Mouse (Mus musculus) layer of hippocampus, adult 2 months (tissue): ENCODE measurements around the gene Med25. TPM values are rescaled to one million over a fixed set of nuclear protein-coding genes. Genes with fewer than 3 reads are reported as not detected.

ENCODE experiments used
- DNase-seq, 2 experiments: peaks; one replicate each; pipeline ENCODE4 v3.0.0; 2022; ENCODE audit warnings: low spot score in 2 of 2
- H3K27ac ChIP-seq: fragments of 200-600 bp; 2 replicates; pipeline ENCODE4 v1.8.1; 2022
- H3K4me3 ChIP-seq: fragments of 200-600 bp; 2 replicates; pipeline ENCODE4 v1.8.1; 2022; ENCODE audit warnings: mild to moderate bottlenecking
- CTCF ChIP-seq: fragments of 200-600 bp; conservative IDR thresholded peaks from 2 replicates; pipeline ENCODE4 v1.8.1; 2022; ENCODE audit warnings: antibody characterized with exemption, mild to moderate bottlenecking, moderate library complexity
- total RNA-seq, 2 experiments: library from RNA; stranded (reverse); gene quantifications; 2 replicates each; pipeline ENCODE4 v1.2.3; 2021

Gene Med25
- total RNA-seq, 2 experiments from 2014 or later = 103 to 107 TPM

DNA sequence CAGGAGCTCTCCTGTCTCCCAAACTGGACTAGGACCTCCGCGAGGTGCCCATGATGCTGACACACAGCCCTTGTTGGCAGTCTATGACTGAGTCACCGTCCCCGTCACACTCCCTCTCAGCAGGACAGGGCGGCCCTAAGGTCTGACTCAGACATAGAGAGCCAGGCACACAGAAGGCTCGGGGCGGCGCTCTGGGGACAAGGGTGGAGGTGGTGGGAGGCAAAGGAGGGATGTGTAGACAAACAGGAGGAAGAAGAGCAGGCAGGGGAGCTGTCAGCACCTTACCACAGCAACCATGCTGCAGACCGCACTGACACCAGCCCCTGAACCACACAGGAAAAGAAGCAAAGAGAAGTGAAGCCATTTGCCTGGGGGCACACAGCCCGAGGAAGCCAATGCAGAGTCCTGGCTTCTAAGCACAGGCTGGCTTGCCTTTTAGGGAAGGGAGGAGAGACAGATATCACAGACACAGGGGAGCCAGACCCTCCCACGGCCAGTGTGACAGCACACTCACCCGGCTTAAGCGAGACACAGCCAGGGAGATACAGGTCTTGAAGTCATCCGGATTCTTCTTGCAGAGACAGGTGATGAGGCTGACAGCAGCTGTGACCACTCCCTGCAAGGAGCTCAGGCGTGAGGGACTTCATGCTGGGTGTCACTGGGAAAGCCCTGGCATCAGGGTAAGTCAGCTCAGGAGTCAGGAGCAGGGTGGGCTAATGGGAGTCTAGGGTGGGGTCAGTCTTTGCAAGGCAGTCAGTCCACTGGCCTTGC lies 16.4 kb upstream of the Med25 start:
- DNase-seq = peak in 1 of 2 experiments; percentile 30
- Histone ChIP-seq H3K27ac (peak overlapping the region; percentile 56), H3K4me3 (no peak overlapping the region)
- TF ChIP-seq CTCF = no peak

DNA sequence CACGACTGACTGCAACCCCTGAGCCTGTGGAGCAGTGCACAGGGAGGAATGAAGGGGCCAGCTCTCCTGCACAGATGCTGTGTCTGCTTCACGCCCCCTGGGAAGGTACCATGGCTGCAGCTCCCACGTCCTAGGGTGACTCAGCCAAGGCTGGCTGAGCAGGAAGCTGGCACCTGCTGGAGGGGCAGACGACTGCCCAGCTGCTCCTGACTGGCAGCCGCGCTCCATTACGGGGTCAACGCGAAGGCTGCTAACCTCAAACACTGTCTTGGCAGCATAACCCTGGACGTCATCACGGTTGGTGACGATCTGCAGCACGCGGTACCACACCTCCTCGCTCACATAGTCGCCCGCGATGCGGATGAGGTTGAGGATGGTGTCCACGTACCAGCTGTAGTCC lies 12.9 kb upstream of the Med25 start:
- DNase-seq = no peak
- no peak overlapping the region for H3K4me3 ChIP-seq
- peak overlapping the region; percentile 65 for H3K27ac ChIP-seq
- no peak for TF ChIP-seq CTCF

DNA sequence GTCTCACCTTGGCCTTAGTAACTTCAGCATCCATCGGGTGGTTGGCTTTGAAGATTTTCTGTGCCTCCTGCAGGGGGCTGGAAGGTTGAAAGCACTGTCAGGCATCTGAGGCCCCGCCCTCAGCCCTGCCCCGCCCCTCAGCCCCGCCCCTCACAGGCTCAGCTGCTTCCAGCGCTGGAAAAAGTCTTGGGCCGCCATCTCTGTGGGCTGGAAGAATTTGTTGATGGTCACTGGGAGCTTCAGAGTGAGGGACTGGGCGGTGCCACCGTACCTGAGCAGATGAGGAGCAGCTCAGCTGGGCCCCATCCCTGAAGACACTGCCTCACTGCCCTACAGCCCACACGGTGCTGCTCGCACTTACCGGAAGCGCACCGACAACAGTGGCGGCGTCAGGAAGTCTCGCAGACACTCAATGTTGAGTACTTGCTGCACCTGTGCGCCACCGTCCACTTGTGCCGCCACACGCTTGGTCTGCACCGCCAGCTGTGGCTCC lies 8.8 kb upstream of the Med25 start:
- peak in 1 of 2 experiments; percentile 18 for DNase-seq
- Histone ChIP-seq H3K4me3 (no peak overlapping the region), H3K27ac (peak overlapping the region; percentile 63; the same call in 1 of the 2 replicates)
- TF ChIP-seq CTCF = peak; percentile 62

DNA sequence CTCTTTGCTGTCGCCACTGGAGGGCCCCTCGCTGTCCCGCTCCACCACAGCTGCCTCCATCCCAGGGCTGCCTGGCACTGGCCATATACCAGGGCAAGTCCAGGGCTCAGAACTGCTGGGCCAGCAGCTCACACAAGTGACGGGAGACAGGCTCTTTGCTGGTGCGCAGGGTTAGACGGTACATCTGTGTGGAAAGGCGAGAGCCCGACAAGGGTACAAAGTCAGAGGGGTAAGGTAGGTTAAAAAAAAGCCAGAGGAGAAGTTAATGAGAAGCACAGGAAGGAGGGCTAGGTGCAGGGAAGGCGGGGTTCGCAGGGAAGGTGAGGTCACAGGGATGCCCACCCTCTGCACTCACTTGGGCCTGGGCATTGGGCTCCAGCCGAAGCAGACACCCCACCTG lies 8.1 kb upstream of the Med25 start:
- DNase-seq = no peak
- TF ChIP-seq CTCF = no peak
- no peak overlapping the region; the same call in 1 of the 2 replicates for H3K4me3 ChIP-seq
- H3K27ac ChIP-seq = peak overlapping the region; percentile 63

DNA sequence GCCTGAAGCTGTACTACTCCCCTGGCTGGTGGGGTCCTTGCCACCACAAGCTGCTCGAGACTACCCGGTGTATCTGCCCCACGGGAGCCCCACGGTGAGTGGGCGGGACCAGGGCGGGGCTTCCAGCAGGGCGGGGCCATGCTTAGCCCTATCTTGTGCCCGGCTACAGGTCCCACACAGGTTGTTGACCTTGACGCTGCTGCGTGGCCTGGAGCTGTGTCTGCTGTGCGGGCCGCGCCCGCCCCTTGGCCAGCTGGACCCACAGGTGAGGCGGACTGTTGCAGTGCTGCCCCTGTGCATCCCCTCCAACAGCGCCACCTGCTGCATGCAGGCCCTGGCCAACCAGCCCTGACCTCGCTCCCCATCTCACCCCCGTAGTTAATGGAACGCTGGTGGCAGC lies 6.1 kb upstream of the Med25 start:
- no peak for DNase-seq
- TF ChIP-seq CTCF = peak; percentile 58
- peak overlapping the region; percentile 63; the same call in 1 of the 2 replicates for H3K27ac ChIP-seq
- H3K4me3 ChIP-seq = no peak overlapping the region

DNA sequence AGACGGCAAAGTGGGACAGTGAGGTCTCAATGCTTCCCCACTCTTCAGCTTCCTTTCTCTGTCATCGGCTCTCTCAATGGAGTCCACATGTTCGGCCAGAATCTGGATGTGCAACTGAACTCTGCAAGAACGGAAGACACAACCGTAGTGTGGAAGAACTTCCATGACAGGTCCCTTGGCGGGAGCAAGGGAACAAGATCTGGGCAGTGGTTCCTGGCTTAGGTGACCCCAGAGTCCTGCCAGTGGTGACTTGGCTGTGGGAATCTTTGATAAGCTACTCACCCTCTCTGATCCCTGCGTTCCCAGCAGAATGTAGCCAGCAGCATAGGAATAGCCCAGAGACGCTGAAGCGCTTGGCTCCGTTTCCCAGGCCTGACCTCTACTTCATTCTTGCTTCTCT lies 4.0 kb upstream of the Med25 start:
- no peak for DNase-seq

DNA sequence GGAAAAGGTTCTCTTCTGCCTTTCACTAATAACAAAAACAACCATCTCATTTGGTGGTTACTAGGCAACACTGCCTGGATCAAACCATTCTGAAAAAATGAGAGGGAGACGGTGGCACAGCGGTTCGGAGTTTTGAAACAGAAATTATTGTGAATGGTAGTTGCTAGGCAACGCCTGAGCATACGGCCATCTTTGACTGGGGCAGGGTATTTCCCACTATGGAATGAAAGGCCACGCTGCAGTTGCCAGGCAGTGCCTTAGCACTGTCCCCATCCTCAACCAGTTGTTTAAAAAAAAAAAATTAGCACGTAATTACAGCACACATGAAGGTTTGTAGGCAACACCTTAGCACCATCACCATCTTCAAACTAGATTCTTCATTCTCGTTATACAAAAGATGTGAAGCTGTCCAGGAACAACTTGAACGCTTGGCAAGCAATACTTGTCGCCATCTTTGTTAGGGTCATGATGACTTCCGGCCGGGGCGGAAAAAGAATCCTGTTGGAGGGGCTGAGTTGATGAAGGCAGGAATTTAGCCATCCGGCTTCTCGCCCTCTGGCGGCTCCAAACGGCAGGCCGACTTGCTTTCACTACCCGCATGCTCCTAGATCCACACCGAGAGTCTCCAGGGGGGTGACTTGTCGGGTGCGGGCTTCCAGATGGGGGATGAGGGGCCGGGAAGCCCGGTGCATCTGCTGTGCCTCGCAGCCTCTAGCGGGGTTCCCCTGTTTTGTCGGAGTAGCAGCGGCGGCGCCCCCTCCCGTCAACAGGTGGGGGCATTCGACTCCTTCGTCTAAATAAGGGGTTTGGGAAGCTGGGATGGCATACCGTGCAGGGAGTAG lies 3.3 kb upstream of the Med25 start, which contains the start of gene Fuz:
Gene Fuz, plus strand, starts transcription at position 487 of the 842 bp plus-strand sequence.
- H3K27ac ChIP-seq = peak within 1 kb of the TSS; percentile 99
- peak within 1 kb of the TSS; percentile 84 for H3K4me3 ChIP-seq
- peak; percentile 92 to 95 for DNase-seq
- peak; percentile 84 for TF ChIP-seq CTCF

More for the DNA sequence above, 4.0 kb upstream of the Med25 start:
- Histone ChIP-seq H3K4me3 (peak overlapping the region; percentile 84), H3K27ac (peak overlapping the region; percentile 99)
- no peak for TF ChIP-seq CTCF

DNA sequence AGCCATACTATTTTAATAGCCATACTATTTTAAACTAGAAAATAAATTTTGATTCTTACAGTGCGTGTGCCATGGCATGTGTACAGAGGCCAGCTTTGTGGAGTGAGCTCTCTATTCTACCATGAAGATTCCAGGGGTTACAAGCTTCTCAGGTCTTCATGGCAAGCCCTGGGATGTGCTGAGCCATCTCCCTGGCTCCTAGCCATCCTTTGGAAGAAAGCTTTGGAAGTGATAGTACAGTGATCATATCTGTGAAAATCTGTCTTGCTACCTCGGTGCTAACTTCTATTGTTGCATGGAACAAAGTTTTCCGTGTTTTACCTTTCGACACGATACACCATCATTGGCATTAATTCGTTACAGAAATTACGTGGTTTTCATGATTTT lies 2.7 kb upstream of the Med25 start:
- no peak for TF ChIP-seq CTCF
- Histone ChIP-seq H3K4me3 (peak overlapping the region; percentile 84), H3K27ac (peak overlapping the region; percentile 99)
- no peak for DNase-seq

DNA sequence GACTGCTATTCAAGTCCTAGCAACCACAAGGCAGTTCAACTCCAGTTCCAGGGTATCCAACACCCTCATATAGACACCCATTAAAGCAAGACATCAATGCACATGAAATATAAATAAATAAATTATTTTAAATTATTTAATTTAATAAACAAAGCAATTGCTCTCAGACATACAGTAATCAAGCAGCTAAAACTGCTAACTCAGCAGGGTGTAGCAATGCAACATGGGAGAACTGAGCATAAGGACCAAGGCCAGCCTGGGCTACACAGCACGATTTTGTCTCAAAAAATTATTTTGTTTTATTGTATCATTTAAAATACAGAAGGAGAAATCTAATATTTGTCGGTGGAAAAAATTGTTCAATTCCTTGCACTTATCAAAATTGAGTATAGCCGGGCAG lies 1.7 kb upstream of the Med25 start:
- no peak for DNase-seq
- H3K27ac ChIP-seq = peak overlapping the region; percentile 99
- H3K4me3 ChIP-seq = no peak overlapping the region
- no peak for TF ChIP-seq CTCF

DNA sequence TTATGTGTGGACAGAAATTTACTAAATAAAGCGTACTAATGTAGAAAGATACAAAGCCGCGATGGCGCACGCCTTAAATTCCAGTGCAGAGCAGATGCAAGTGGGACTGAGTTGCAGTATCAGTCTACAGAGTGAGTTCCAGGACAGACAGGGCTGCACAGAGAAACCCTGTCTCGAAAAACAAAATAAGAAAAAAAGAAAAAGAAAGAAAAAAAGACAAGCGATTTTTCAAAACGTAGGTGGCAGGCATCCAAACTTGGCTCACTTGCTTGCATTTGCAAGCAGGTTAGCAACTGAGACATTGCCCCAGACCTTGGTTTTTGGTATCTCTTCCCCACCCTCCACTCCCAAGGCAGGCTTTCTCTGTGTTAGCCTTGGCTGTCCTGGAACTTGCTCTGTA lies 685 bp upstream of the Med25 start:
- Histone ChIP-seq H3K27ac (peak overlapping the region; percentile 99), H3K4me3 (peak overlapping the region; percentile 95)
- no peak for DNase-seq
- no peak for TF ChIP-seq CTCF

DNA sequence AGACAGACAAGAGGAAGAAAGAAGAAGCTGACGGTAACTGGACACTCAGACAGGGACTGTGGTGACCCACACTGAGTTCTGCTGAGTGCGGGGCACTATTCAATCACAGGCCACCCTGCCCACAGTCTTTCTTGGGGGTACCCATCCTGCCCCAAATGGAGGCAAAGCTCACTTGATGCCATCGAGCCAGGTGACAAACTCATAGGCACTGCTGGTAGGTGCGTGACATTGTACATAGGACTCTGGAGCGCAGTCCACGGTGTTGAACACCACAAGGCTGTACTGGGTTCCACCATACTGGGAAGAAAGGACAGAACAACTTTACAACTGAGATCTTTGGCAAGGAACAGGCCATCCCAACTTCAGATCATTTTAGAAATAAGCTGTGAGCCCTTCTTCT lies 901 bp downstream of the Med25 start:
- H3K4me3 ChIP-seq = peak overlapping the region; percentile 95
- no peak for DNase-seq
- TF ChIP-seq CTCF = no peak
- H3K27ac ChIP-seq = peak overlapping the region; percentile 99

DNA sequence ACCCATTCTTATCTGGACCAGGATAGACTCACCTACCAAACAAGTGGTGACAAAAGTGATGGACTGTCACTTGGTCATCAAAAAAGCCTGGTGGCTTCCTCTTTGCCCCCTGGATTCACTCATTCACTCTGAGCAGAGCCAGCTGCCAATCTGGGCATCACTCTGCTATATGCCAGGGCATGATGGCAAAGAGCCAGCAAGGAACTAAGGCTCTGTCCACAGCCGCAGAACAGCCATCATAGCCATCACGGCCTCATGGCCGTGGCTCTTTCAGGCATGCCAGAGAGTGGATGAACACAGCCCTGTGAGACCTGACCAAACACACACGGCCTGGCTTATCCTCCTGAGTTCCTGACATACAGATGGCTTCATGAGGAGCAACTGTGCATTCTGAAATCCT lies 1.8 kb downstream of the Med25 start:
- no peak for TF ChIP-seq CTCF

DNA sequence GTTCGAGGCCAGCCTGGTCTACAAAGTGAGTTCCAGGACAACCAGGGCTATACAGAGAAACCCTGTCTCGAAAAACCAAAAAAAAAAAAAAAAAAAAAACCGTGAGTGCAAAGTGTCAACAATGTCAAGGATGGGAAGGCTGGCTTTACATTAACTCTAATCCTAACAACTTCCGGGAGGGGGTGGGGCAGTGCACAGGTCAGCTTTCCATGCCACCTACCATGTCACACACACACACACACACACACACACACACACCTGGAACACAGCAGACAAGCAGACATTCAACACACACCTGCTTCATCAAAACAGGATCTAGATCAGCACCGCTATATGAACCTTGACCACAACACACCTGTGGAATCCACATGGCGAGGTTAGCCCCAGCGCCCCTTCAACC lies 2.3 kb downstream of the Med25 start:
- Histone ChIP-seq H3K27ac (peak overlapping the region; percentile 99; the same call in 1 of the 2 replicates), H3K4me3 (no peak overlapping the region; the same call in 1 of the 2 replicates)
- TF ChIP-seq CTCF = no peak
- no peak for DNase-seq

More for the DNA sequence above, 1.8 kb downstream of the Med25 start:
- peak overlapping the region; percentile 95 for H3K4me3 ChIP-seq
- H3K27ac ChIP-seq = peak overlapping the region; percentile 99
- no peak for DNase-seq
